Mouse (Mus musculus): ENCODE measurements around the gene 2700049A03Rik.

The 2700049A03Rik gene

GRCm38 (mm10) chr12:71274519-71275237, 138.0 kb downstream of the 2700049A03Rik start:
- peak in 1 of 2 experiments; percentile 19 for DNase-seq

- no peak for DNase-seq
Measured at GRCm38 (mm10) chr12:71275906-71276595, 139.4 kb downstream of the 2700049A03Rik start.

GRCm38 (mm10) chr12:71279521-71280262, 143.0 kb downstream of the 2700049A03Rik start:
- peak; percentile 49 to 70 for DNase-seq

GRCm38 (mm10) chr12:71281201-71281768, 144.6 kb downstream of the 2700049A03Rik start:
- DNase-seq = no peak

GRCm38 (mm10) chr12:71285399-71285798, 148.8 kb downstream of the 2700049A03Rik start:
- no peak for DNase-seq

GRCm38 (mm10) chr12:71290460-71290859, 153.8 kb downstream of the 2700049A03Rik start:
- DNase-seq = no peak

Measured in cerebellum, postnatal 14 days (tissue).